Comparison of ENCODE assay signal across 31 mouse cellular contexts in genomic region chr8:70747211-70747890, GRCm38 (mm10). TPM values are rescaled to one million over a fixed set of nuclear protein-coding genes. Genes with fewer than 3 reads are reported as not detected.
DNase-seq lines count a peak whose midpoint lies in the region; ATAC-seq and TF ChIP-seq lines count a peak whose summit lies in the region.
"Had no signal": no experiment of that assay in that cellular context is flagged by ENCODE, and none has a peak within 500 bp of the region (broad histone marks: within the 10 kb centered on the region; RNA-seq: fewer than 3 reads in every experiment).

No protein-coding gene starts in this region.

- no peaks in the 10 kb centered on the region for H3K9me3 ChIP-seq in liver, postnatal 0 days (ENCODE audit: low read length)
- H3K9me3 ChIP-seq: forebrain, embryonic 12.5 days; heart, embryonic 15.5 days; hindbrain, embryonic 13.5 days; limb, embryonic 12.5 days; midbrain, embryonic 13.5 days; neural tube, embryonic 13.5 days had no signal

- no peak overlapping the region for H3K9ac ChIP-seq in liver, postnatal 0 days (replicated peaks)
- H3K9ac ChIP-seq: forebrain, embryonic 12.5 days; heart, embryonic 15.5 days; limb, embryonic 12.5 days; midbrain, embryonic 13.5 days; neural tube, embryonic 13.5 days had no signal

- ATAC-seq in liver, postnatal 0 days = no peak
- ATAC-seq: CD4-positive, CD25-positive, alpha-beta regulatory T cell, adult 4 months; intestine, embryonic 16.5 days; lung, postnatal 0 days; midbrain, embryonic 13.5 days had no signal

- H3K27ac ChIP-seq in liver, postnatal 0 days (ENCODE audit: low read depth) = no peak overlapping the region
- H3K27ac ChIP-seq: forebrain, embryonic 12.5 days; heart, embryonic 15.5 days; hindbrain, embryonic 13.5 days; left cerebral cortex, adult 2 months; limb, embryonic 12.5 days; macrophage; midbrain, embryonic 13.5 days; neural tube, embryonic 13.5 days had no signal

- H3K27me3 ChIP-seq in liver, postnatal 0 days (ENCODE audit: insufficient read depth, low read length) = peaks cover 40% of the 10 kb centered on the region

- peaks cover 15% of the 10 kb centered on the region for H3K4me1 ChIP-seq in liver, postnatal 0 days (ENCODE audit: insufficient read depth)

- H3K4me3 ChIP-seq in liver, postnatal 0 days (ENCODE audit: low read depth, low read length) = no peak overlapping the region
- H3K4me3 ChIP-seq: erythroblast, embryonic 14.5 days; forebrain, embryonic 12.5 days; heart, embryonic 15.5 days; hindbrain, embryonic 13.5 days; left cerebral cortex, adult 2 months; limb, embryonic 12.5 days; midbrain, embryonic 13.5 days; neural tube, embryonic 13.5 days had no signal

- TF ChIP-seq EP300 in liver, postnatal 0 days (IDR thresholded peaks at IDR 0.05; ENCODE audit: low read depth) = no peak

- H3K4me2 ChIP-seq in liver, postnatal 0 days (ENCODE audit: low read depth, low read length) = no peak overlapping the region
- H3K4me2 ChIP-seq: forebrain, embryonic 12.5 days; heart, embryonic 15.5 days; hindbrain, embryonic 13.5 days; limb, embryonic 12.5 days; liver, embryonic 11.5 days; midbrain, embryonic 13.5 days; neural tube, embryonic 13.5 days had no signal

- H3K36me3 ChIP-seq in liver, postnatal 0 days (replicated peaks; ENCODE audit: insufficient read depth, low read length) = no peaks in the 10 kb centered on the region
- H3K36me3 ChIP-seq: forebrain, embryonic 12.5 days; heart, embryonic 15.5 days; hindbrain, embryonic 13.5 days; limb, embryonic 12.5 days; midbrain, embryonic 13.5 days; neural tube, embryonic 13.5 days had no signal

- DNase-seq in gastrocnemius, postnatal 10 days = peak; percentile 7
- no peak for DNase-seq in gastrocnemius, adult 18-20 months (ENCODE audit: low spot score)
- peak; percentile 12 for DNase-seq in liver, postnatal 0 days
- no peak for DNase-seq in liver
- peak; percentile 38 for DNase-seq in testis, postnatal 10 days (ENCODE audit: low spot score)
- no peak for DNase-seq in testis, postnatal 14 days (ENCODE audit: low spot score)
- DNase-seq in thymus, postnatal 10 days (ENCODE audit: low spot score in 2 of 2) = no peak
- DNase-seq: cerebellum, postnatal 14 days; heart, postnatal 4 days; thymus, postnatal 25 days had no signal

- TF ChIP-seq CTCF in liver, postnatal 0 days (IDR thresholded peaks at IDR 0.05; ENCODE audit: low read depth) = no peak

- WGBS in liver, postnatal 0 days (ENCODE audit: insufficient replicate concordance) = 76% methylated on average over 18 of the region's 18 CpGs

RNA-seq across cellular contexts. Expression of gene Rab3a, which starts 7.1 kb away (rescaled TPM):
- 10 to 100 TPM; 44.6 to 50.4 TPM for total RNA-seq in gastrocnemius, postnatal 10 days (2021)
- total RNA-seq in gastrocnemius, adult 18-20 months (2021) = 10 to 100 TPM; 32.5 to 36.5 TPM
- 3.2 and 3.3 TPM in 2 replicates for polyA plus RNA-seq in liver, postnatal 0 days (2015; fragmentation: Nextera tagmentation; extraction: Ambion mirVana)

RNA-seq across cellular contexts. Expression of gene Mpv17l2, which starts 13.4 kb away (rescaled TPM):
- 10 to 100 TPM; 30.1 to 31.4 TPM for total RNA-seq in gastrocnemius, postnatal 10 days (2021)
- total RNA-seq in gastrocnemius, adult 18-20 months (2021) = 10 to 100 TPM; 19.9 to 20.9 TPM
- 36.3 and 39.9 TPM in 2 replicates for polyA plus RNA-seq in liver, postnatal 0 days (2015; fragmentation: Nextera tagmentation; extraction: Ambion mirVana)

RNA-seq across cellular contexts. Expression of gene Pde4c, which starts 23.8 kb away (rescaled TPM):
- 1 to 10 TPM; 2.5 to 3.0 TPM for total RNA-seq in gastrocnemius, postnatal 10 days (2021)
- total RNA-seq in gastrocnemius, adult 18-20 months (2021) = 1 to 10 TPM; 1.3 to 1.6 TPM
- polyA plus RNA-seq in liver, postnatal 0 days (2015; fragmentation: Nextera tagmentation; extraction: Ambion mirVana) = 1.6 and 1.8 TPM in 2 replicates
- polyA plus RNA-seq: erythroblast, embryonic 14.5 days; macrophage had no signal

RNA-seq across cellular contexts. Expression of gene Gm3336, which starts 29.0 kb away (rescaled TPM):
- total RNA-seq in gastrocnemius, postnatal 10 days (2021) = not detected
- total RNA-seq in gastrocnemius, adult 18-20 months (2021) = not detected
- polyA plus RNA-seq in liver, postnatal 0 days (2015; fragmentation: Nextera tagmentation; extraction: Ambion mirVana) = 0.22 and 0.25 TPM in 2 replicates
- total RNA-seq: adrenal gland, postnatal 4 days; gastrocnemius, adult 8-10 months; heart, postnatal 4 days; layer of hippocampus, postnatal 14 days; left cerebral cortex, adult 2 months; left cerebral cortex, postnatal 25 days; megakaryocyte-erythroid progenitor cell, adult 5-6 weeks had no signal
- polyA plus RNA-seq: CD4-positive, CD25-positive, alpha-beta regulatory T cell, adult 4 months; cerebellum, adult 2 months; cortical plate, adult 2 months; embryonic facial prominence, embryonic 14.5 days; erythroblast, embryonic 14.5 days; forebrain, embryonic 12.5 days; heart, embryonic 15.5 days; hindbrain, embryonic 13.5 days; limb, embryonic 12.5 days; macrophage; midbrain, embryonic 13.5 days; neural tube, embryonic 13.5 days had no signal

RNA-seq across cellular contexts. Expression of gene Pik3r2, which starts 29.2 kb away (rescaled TPM):
- 10 to 100 TPM; 39.4 to 47.2 TPM for total RNA-seq in gastrocnemius, postnatal 10 days (2021)
- 10 to 100 TPM; 13.3 to 15.1 TPM for total RNA-seq in gastrocnemius, adult 18-20 months (2021)
- 8.9 and 9.0 TPM in 2 replicates for polyA plus RNA-seq in liver, postnatal 0 days (2015; fragmentation: Nextera tagmentation; extraction: Ambion mirVana)

Comparison
In these comparisons a context has a peak if more than half of its experiments do, and no peak if none do; other contexts are left out.
1. DNase-seq: peak in gastrocnemius, postnatal 10 days (single experiment), liver, postnatal 0 days (single experiment) and testis, postnatal 10 days (single experiment); none in gastrocnemius, adult 18-20 months (single experiment), liver (single experiment), testis, postnatal 14 days (single experiment) and thymus, postnatal 10 days (0 of 2).